Mouse (Mus musculus) retina, embryonic 14.5 days (tissue): ENCODE measurements around the gene 3110001I22Rik.

Source experiments
- DNase-seq: peaks from one replicate; pipeline ENCODE4 v3.0.0-alpha.2; 2015; ENCODE audit warnings: low spot score

The 3110001I22Rik gene

DNA sequence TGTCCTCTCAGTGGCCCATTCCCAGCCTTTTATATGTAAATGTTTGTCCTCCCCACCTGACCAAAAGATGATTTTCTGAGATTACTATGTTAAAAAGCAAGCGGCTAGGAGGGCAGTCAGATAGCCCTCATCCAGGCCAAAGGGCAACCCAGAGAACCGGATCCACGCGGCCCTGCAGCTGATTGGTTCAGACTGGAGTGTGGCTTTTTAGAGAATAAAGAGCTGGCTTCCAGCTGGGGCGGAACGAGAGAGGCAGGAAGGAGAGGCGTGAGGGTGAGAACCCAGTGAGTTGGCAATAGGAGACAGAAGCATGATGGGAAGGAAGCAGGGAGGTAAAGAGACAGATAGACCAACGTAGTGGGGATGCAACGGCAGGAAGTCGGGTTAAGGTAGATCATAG lies 51.2 kb downstream of the 3110001I22Rik start:
- DNase-seq = no peak

DNA sequence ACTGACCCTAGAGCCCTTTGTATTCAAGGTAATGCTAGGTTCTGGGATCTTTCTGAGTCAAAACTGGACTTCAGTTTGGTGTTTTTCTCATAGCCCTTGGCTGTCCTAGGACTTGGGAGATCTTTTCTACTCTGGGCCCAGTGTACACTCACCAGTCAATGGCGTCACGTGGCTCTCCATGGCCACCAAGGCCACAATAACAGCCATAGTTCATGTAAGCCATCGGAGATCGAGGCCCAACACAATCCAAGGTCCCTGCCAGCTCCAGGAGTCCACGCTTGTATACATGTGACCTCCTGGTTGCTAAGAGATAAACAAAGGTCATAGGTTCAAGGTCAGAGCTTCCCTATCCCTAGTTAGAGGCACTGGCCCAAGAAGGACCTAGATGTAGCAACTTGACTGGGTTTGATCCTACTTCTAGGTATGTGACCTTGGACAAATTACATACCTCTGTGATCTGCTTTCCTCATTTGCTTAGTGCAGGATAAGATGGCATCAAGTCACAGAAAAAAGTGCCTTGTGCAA lies 56.1 kb downstream of the 3110001I22Rik start:
- no peak for DNase-seq
